Mouse (Mus musculus): ENCODE data around the gene Ano6. TPM values are rescaled to one million over a fixed set of nuclear protein-coding genes. Genes with fewer than 3 reads are reported as not detected.

Gene Ano6
- polyA plus RNA-seq, 1 experiment from 2014 or later = 8.4 TPM

DNA sequence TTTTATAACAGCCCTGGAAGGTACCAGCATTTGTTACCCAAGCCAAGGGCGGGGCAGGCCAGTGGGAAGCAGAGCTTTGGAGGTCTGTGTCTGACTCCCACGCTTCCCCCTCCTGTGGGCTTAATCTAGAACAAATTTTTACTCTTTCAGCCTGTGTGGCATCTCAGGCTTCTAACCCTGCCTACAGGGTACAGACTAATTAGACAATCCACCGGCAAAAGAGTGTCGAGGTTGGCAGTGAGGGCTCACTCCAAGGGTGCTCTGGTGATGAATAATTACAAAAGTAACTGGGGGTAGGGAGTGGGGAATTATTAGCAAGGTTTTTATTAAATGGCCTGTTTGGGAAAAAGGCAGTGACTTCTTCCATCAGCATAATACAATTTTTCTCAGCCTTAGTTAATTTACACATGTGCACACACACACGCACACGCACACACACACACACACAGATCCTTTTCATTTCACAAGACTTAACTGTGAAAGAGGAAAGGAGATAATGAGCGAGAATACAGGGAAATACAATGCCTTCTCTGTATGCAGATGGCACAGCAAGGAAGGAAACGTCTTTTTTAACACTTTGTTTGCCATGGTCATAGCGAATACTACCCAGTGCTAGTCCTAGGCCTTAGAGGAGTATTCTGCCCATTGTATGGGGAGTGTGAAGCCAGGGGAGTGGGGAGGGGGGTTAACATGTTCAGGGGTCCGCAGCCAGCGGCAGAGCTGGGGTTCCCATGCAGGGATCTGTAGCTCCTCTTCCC lies 155.5 kb downstream of the Ano6 start:
- no peak for ATAC-seq (ENCODE audit: insufficient read depth)
- no peak overlapping the region for H3K4me3 ChIP-seq (replicated peaks)
- no peaks in the 10 kb centered on the region for H3K4me1 ChIP-seq (replicated peaks)
- H3K27ac ChIP-seq (replicated peaks) = no peak overlapping the region
- no peak overlapping the region for H3K9ac ChIP-seq
- no peak overlapping the region for H3K4me2 ChIP-seq
- H3K36me3 ChIP-seq (replicated peaks) = no peaks in the 10 kb centered on the region; the same call in none of the 2 replicates
- no peaks in the 10 kb centered on the region for H3K9me3 ChIP-seq (replicated peaks)
- 61% methylated on average over 11 of the region's 11 CpGs for WGBS (ENCODE audit: insufficient replicate concordance)
- H3K27me3 ChIP-seq = no peaks in the 10 kb centered on the region

DNA sequence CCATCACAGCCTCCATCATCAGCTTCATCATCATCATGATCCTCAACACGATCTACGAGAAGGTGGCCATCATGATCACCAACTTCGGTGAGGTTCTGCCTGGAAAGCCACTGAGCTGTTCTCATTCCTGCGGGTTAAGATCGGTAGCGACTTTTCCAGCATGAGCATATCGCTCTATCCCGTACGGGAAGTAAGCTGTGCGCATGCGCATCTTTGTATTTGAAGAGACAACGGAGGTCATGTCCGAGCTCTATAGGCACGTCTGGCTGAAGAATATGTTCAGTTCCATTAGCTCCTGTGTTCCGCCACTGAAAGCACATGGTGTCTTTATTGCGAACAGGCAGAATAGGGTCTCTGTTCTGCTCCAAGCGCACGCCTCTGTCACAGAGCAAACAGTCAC lies 157.8 kb downstream of the Ano6 start:
- H3K4me2 ChIP-seq = no peak overlapping the region

DNA sequence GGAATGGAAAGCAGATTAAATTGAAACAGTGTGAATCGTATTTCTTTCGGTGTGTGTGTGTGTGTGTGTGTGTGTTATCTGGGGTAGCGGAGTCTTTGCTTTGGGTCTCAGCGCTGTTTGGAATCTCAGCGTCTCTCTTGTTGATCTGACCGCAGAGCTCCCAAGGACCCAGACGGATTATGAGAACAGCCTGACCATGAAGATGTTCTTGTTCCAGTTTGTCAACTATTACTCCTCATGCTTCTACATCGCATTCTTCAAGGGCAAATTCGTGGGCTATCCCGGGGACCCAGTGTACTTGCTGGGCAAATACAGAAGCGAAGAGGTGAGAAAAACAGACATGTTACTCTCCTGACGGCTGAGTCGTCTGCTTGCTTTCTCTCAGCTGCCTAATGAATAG lies 158.7 kb downstream of the Ano6 start:
- no peak overlapping the region for H3K9ac ChIP-seq
- WGBS (ENCODE audit: insufficient replicate concordance) = 82% methylated on average over 13 of the region's 13 CpGs
- H3K27ac ChIP-seq (replicated peaks) = no peak overlapping the region
- H3K27me3 ChIP-seq = no peaks in the 10 kb centered on the region
- no peak overlapping the region for H3K4me3 ChIP-seq (replicated peaks)
- ATAC-seq (ENCODE audit: insufficient read depth) = no peak
- H3K9me3 ChIP-seq (replicated peaks) = no peaks in the 10 kb centered on the region
- H3K4me2 ChIP-seq = no peak overlapping the region
- H3K4me1 ChIP-seq (replicated peaks) = no peaks in the 10 kb centered on the region
- H3K36me3 ChIP-seq (replicated peaks) = peaks cover 4% of the 10 kb centered on the region

More for the DNA sequence above, 157.8 kb downstream of the Ano6 start:
- Histone ChIP-seq H3K9ac (no peak overlapping the region), H3K9me3 (replicated peaks) (no peaks in the 10 kb centered on the region), H3K4me1 (replicated peaks) (no peaks in the 10 kb centered on the region), H3K27me3 (no peaks in the 10 kb centered on the region), H3K27ac (replicated peaks) (no peak overlapping the region), H3K4me3 (replicated peaks) (no peak overlapping the region), H3K36me3 (replicated peaks) (peaks cover 4% of the 10 kb centered on the region)
- whole genome bisulfite sequencing (ENCODE audit: insufficient replicate concordance) = 90% methylated on average over 18 of the region's 18 CpGs
- ATAC-seq (ENCODE audit: insufficient read depth) = no peak

DNA sequence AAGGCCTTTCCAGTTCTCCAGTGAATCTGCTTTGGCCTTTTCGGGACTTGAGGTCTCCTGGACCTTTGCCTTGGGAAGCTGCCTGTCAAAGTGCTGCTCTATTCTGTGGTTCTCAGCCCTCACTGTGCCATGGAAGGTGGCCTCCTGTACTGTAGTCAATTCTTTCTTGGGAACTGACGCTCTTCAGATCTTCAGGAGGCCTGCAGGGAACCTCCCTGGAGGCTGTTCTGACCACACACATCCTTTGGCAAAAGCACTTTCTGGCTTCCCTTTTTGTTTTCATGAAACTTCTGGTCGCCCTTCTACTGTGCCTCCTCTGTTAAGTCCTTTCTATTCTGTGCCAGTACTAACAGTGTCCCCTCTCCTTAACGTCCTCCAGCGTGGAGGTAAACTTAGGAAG lies 160.9 kb downstream of the Ano6 start:
- no peak overlapping the region for H3K4me3 ChIP-seq (replicated peaks)
- H3K36me3 ChIP-seq (replicated peaks) = peaks cover 4% of the 10 kb centered on the region
- H3K27me3 ChIP-seq = no peaks in the 10 kb centered on the region
- H3K4me2 ChIP-seq = no peak overlapping the region
- H3K27ac ChIP-seq (replicated peaks) = no peak overlapping the region
- no peaks in the 10 kb centered on the region for H3K4me1 ChIP-seq (replicated peaks)
- H3K9me3 ChIP-seq (replicated peaks) = no peaks in the 10 kb centered on the region
- no peak for ATAC-seq (ENCODE audit: insufficient read depth)
- WGBS (ENCODE audit: insufficient replicate concordance) = 57% methylated on average over 5 of the region's 5 CpGs
- H3K9ac ChIP-seq = no peak overlapping the region

DNA sequence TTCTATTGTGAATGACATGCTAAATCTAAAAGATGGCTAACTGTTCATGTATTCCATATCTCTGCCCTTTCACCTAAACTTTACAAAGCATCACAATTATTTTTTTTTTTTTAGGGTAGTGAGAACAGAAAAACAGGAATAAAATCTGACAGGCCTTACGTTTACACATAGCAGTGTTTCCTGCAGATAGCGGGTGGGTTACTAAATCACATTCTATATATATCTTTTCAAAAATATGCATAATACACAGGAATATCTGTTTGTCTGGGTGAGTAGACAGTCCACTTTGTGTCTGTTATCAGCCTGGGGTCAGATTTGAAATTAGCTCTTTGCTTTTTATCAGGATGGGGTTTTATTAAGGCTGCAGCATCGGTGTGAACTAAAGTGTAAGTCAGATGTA lies 166.0 kb downstream of the Ano6 start:
- 29% methylated on average over 3 of the region's 3 CpGs for WGBS (ENCODE audit: insufficient replicate concordance)

DNA sequence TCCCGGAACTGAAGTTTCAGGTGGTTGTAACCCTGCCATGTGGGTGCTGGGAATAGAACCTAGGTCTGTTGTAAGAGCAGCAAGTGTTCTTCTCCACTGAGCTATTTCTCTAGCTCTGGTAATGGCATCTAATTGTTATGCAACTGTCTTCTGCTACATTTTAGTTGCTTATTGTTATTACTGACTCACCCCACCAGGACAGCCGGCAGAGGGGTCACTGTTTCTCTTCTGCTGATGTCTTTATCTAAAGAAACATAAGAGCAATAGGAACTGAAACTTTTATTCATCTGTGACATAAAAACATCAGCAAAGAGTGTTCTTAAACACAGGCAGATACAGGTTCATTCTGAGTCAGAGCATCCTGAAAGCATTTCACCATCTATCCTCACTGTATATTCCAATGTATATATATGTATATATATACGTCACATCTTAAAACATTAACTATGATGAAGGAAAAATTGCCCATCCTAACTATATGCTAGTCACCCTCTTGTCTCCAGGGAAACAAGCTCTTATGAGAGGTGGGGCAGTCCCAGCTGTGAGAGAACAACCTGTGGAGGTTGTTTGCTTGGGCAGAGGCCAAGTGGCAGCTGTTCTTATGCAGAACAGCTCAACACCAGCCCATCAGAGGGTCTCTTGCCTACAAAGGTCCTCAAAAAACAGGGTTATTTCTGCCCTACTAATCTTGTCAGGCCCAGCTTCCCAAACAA lies 171.9 kb downstream of the Ano6 start:
- Histone ChIP-seq H3K27ac (replicated peaks) (no peak overlapping the region), H3K4me1 (replicated peaks) (no peaks in the 10 kb centered on the region), H3K36me3 (replicated peaks) (0 out of 2 replicates have a peak, but pooled peaks cover 1% of the 10 kb centered on the region), H3K4me2 (no peak overlapping the region), H3K4me3 (replicated peaks) (no peak overlapping the region), H3K9ac (no peak overlapping the region), H3K9me3 (replicated peaks) (no peaks in the 10 kb centered on the region), H3K27me3 (no peaks in the 10 kb centered on the region)
- WGBS (ENCODE audit: insufficient replicate concordance) = 74% methylated on average over 3 of the region's 3 CpGs
- no peak for ATAC-seq (ENCODE audit: insufficient read depth)

More for the DNA sequence above, 166.0 kb downstream of the Ano6 start:
- no peak overlapping the region for H3K4me3 ChIP-seq (replicated peaks)
- 0 out of 2 replicates have a peak, but pooled peaks cover 4% of the 10 kb centered on the region for H3K36me3 ChIP-seq (replicated peaks)
- H3K9me3 ChIP-seq (replicated peaks) = no peaks in the 10 kb centered on the region
- no peaks in the 10 kb centered on the region for H3K27me3 ChIP-seq
- H3K4me1 ChIP-seq (replicated peaks) = no peaks in the 10 kb centered on the region
- H3K4me2 ChIP-seq = no peak overlapping the region
- no peak overlapping the region for H3K9ac ChIP-seq
- no peak overlapping the region for H3K27ac ChIP-seq (replicated peaks)
- no peak for ATAC-seq (ENCODE audit: insufficient read depth)

DNA sequence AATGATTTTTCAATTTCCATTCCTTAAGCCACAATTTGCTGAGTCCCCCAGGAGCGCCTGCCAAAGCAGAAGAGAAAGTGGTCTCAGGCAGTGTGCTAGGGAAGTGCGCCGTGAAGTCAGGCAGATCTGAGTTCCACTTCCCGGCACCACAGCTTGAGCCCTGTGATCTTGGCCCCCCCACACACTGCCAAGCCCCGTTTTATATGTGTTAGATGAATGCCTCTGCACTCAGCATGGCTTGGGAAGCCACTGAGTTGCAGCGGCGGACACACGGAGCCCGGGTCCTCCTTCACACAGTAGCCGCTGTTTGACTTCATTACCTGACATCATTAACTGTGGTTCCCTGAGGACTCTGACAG lies 172.5 kb downstream of the Ano6 start:
- no peaks in the 10 kb centered on the region for H3K9me3 ChIP-seq (replicated peaks)
- no peak overlapping the region for H3K27ac ChIP-seq (replicated peaks)
- ATAC-seq (ENCODE audit: insufficient read depth) = no peak
- no peak overlapping the region for H3K4me2 ChIP-seq
- WGBS (ENCODE audit: insufficient replicate concordance) = 72% methylated on average over 10 of the region's 10 CpGs
- no peak overlapping the region for H3K4me3 ChIP-seq (replicated peaks)
- no peaks in the 10 kb centered on the region for H3K4me1 ChIP-seq (replicated peaks)
- H3K36me3 ChIP-seq (replicated peaks) = 0 out of 2 replicates have a peak, but pooled peaks cover 2% of the 10 kb centered on the region
- no peak overlapping the region for H3K9ac ChIP-seq
- no peaks in the 10 kb centered on the region for H3K27me3 ChIP-seq

DNA sequence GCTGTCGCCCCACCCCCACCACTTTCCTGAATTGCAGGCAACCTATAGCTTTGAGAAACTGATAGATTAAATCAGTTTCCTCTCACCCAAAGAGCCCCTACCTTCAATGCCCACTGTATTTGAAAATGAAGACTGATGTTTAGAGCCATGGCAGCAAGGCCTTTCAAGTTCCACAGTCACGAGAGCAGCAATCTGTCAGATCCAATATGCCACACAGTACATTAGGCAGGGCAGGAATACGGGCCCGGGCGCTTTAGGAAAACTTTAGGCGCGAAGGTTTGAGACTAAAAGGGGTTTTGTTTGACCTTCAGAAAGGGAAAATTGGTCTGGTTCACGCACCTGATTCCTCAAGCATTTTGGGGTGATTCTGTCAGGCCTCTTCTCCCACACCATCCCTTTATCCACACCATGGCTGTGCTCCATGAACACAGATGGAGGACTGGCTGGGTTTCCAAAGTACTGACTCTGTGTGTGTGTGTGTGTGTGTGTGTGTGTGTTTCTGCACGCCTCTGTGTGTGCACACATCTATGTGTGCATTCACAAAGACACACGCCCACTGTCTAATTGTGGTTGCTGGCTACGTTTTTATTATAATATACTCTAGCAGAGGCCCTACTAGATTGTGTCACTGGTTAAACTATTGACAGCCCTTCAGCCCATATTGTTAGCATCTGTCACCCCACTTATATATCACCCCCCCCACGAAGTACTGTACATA lies 173.0 kb downstream of the Ano6 start:
- ATAC-seq (ENCODE audit: insufficient read depth) = no peak
- 71% methylated on average over 12 of the region's 12 CpGs for WGBS (ENCODE audit: insufficient replicate concordance)
- no peaks in the 10 kb centered on the region for H3K27me3 ChIP-seq
- no peak overlapping the region for H3K4me3 ChIP-seq (replicated peaks)
- H3K4me2 ChIP-seq = no peak overlapping the region
- no peak overlapping the region for H3K9ac ChIP-seq
- H3K27ac ChIP-seq (replicated peaks) = no peak overlapping the region
- 0 out of 2 replicates have a peak, but pooled peaks cover 2% of the 10 kb centered on the region for H3K36me3 ChIP-seq (replicated peaks)
- no peaks in the 10 kb centered on the region for H3K4me1 ChIP-seq (replicated peaks)
- no peaks in the 10 kb centered on the region for H3K9me3 ChIP-seq (replicated peaks)

DNA sequence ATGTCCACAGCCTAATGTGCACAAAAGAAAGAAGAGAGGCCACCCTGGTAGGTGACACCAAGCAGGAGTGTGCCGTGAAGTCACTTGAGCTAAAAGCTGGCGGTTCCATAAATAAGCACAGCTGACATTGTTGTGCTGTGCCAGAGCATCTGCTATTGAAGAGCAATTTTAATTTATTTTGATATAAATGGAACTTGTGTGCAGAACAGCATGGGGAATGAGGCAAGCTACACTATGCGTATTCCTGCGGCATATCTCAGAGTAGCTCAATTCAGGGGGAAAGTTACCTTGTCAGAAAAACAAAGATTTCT lies 173.6 kb downstream of the Ano6 start:
- Histone ChIP-seq H3K9ac (no peak overlapping the region), H3K36me3 (replicated peaks) (0 out of 2 replicates have a peak, but pooled peaks cover 2% of the 10 kb centered on the region), H3K4me3 (replicated peaks) (no peak overlapping the region), H3K27me3 (no peaks in the 10 kb centered on the region), H3K9me3 (replicated peaks) (no peaks in the 10 kb centered on the region), H3K27ac (replicated peaks) (no peak overlapping the region), H3K4me1 (replicated peaks) (no peaks in the 10 kb centered on the region), H3K4me2 (no peak overlapping the region)
- no peak for ATAC-seq (ENCODE audit: insufficient read depth)
- 86% methylated on average over 4 of the region's 4 CpGs for WGBS (ENCODE audit: insufficient replicate concordance)

DNA sequence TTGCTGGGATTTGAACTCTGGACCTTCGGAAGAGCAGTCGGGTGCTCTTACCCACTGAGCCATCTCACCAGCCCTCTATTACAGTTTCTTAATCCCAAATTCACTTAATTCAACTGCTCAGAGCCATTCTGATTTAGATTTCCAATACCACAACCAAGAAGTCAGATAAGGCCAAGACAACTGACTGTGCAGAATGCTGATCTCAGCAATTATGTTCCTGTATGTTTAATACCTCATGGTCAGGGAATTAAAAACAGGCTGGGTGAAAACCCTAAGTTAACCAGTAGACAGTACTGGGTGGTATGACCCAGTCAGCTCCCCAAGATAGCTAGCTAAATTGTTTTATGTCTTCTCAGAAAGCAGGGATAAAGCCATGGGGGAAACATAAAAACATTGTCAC lies 176.3 kb downstream of the Ano6 start:
- no peak overlapping the region for H3K4me2 ChIP-seq
- H3K4me3 ChIP-seq (replicated peaks) = no peak overlapping the region
- ATAC-seq (ENCODE audit: insufficient read depth) = no peak
- no peaks in the 10 kb centered on the region for H3K9me3 ChIP-seq (replicated peaks)
- H3K9ac ChIP-seq = no peak overlapping the region
- 82% methylated on average over 2 of the region's 2 CpGs for WGBS (ENCODE audit: insufficient replicate concordance)
- H3K27me3 ChIP-seq = no peaks in the 10 kb centered on the region
- H3K27ac ChIP-seq (replicated peaks) = no peak overlapping the region
- peaks cover 2% of the 10 kb centered on the region; the same call in 1 of the 2 replicates for H3K36me3 ChIP-seq (replicated peaks)
- H3K4me1 ChIP-seq (replicated peaks) = no peaks in the 10 kb centered on the region

DNA sequence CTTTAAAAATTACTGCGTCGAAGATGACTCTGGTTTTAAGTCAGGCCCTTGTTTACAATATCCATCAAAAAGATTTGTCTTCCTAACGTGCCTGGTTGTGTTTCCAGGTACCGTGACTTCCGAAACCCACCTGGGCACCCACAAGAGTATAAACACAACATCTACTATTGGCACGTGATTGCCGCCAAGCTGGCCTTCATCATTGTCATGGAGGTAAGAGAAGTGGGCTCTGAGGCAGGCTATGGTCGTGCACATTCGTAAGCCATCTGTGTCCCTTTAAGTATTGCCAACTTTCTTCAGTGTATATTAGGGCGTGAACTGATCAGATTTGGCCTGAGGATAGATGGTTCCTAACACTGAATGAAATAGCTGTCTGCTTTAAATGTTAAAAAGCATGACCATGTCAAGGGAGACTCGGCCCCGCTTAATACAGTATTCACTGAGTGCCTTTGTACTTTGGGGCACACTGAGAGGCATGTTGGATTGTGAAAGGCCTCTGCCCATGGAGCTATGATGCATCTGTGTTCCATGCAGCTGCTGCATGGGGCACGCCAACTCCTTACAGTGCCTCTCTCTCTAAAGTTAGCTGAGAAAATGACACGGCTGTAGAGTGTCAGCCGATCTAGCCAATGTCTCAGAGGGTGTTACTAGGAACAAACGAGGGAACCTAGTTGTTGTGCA lies 177.0 kb downstream of the Ano6 start:
- H3K9me3 ChIP-seq (replicated peaks) = no peaks in the 10 kb centered on the region
- ATAC-seq (ENCODE audit: insufficient read depth) = no peak
- H3K27me3 ChIP-seq = no peaks in the 10 kb centered on the region
- WGBS (ENCODE audit: insufficient replicate concordance) = 76% methylated on average over 16 of the region's 16 CpGs
- peaks cover 9% of the 10 kb centered on the region; the same call in 1 of the 2 replicates for H3K36me3 ChIP-seq (replicated peaks)
- no peak overlapping the region for H3K9ac ChIP-seq
- no peak overlapping the region for H3K27ac ChIP-seq (replicated peaks)
- H3K4me1 ChIP-seq (replicated peaks) = no peaks in the 10 kb centered on the region
- H3K4me2 ChIP-seq = no peak overlapping the region
- no peak overlapping the region for H3K4me3 ChIP-seq (replicated peaks)

Measured in liver, embryonic 15.5 days (tissue).